Mouse (Mus musculus): ENCODE data around the gene Lhfpl4. TPM values are rescaled to one million over a fixed set of nuclear protein-coding genes. Genes with fewer than 3 reads are reported as not detected.

Gene Lhfpl4
- polyA plus RNA-seq, 1 experiment from 2014 or later, result 54.6 TPM

GRCm38 (mm10) chr6:113184866-113185525 lies 10.2 kb downstream of the Lhfpl4 start:
- no peak overlapping the region for H3K9ac ChIP-seq (replicated peaks)
- 85% methylated on average over 21 of the region's 21 CpGs for WGBS
- no peak for ATAC-seq (ENCODE audit: low FRiP score)
- H3K4me1 ChIP-seq, result peaks cover 4% of the 10 kb centered on the region; the same call in 1 of the 2 replicates
- no peaks in the 10 kb centered on the region for H3K27me3 ChIP-seq (replicated peaks)
- H3K4me2 ChIP-seq, result no peak overlapping the region
- peaks cover 27% of the 10 kb centered on the region for H3K36me3 ChIP-seq
- H3K4me3 ChIP-seq (replicated peaks), result no peak overlapping the region
- H3K27ac ChIP-seq (replicated peaks), result no peak overlapping the region
- H3K9me3 ChIP-seq (replicated peaks), result no peaks in the 10 kb centered on the region

GRCm38 (mm10) chr6:113184163-113184562 lies 11.0 kb downstream of the Lhfpl4 start:
- H3K27ac ChIP-seq (replicated peaks), result no peak overlapping the region
- 71% methylated on average over 9 of the region's 9 CpGs for WGBS

DNA sequence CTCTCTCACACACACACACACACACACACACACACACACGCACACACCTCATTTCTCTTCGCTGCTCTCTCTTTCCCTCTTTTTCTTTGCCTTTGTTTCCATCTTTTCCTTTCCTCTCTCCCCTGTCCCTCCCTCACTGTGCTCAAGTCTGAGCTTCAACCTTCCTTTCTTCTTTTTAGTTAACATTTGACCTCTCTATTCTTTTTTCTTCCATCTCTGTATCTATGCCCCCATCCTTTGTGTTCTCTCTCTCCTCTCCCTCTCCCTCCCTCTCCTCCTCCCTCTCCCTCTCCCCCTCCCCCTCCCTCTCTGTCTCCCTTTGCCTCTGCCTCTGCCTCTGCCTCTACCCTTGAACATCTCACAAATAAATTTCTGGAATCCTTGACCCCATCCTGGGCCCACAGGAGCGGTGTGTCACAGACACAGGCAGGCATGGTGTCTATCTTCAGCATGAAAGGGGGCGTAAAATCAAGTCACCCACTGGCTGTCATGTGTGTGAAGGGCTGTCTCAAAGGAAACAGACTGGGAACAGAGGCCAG lies 15.9 kb downstream of the Lhfpl4 start:
- 37% methylated on average over 4 of the region's 4 CpGs for WGBS
- Histone ChIP-seq H3K4me1 (peaks cover 24% of the 10 kb centered on the region), H3K9me3 (replicated peaks) (no peaks in the 10 kb centered on the region), H3K27ac (replicated peaks) (peak overlapping the region; percentile 66), H3K4me2 (peak overlapping the region; percentile 44), H3K4me3 (replicated peaks) (no peak overlapping the region), H3K9ac (replicated peaks) (no peak overlapping the region; the same call in 1 of the 2 replicates), H3K36me3 (peaks cover 13% of the 10 kb centered on the region), H3K27me3 (replicated peaks) (no peaks in the 10 kb centered on the region)
- ATAC-seq (ENCODE audit: low FRiP score), result peak; percentile 21

More at GRCm38 (mm10) chr6:113184163-113184562, 11.0 kb downstream of the Lhfpl4 start:
- Histone ChIP-seq H3K9ac (replicated peaks) (no peak overlapping the region), H3K4me2 (no peak overlapping the region), H3K4me3 (replicated peaks) (no peak overlapping the region), H3K4me1 (peaks cover 12% of the 10 kb centered on the region), H3K9me3 (replicated peaks) (no peaks in the 10 kb centered on the region), H3K27me3 (replicated peaks) (no peaks in the 10 kb centered on the region), H3K36me3 (peaks cover 25% of the 10 kb centered on the region)
- no peak for ATAC-seq (ENCODE audit: low FRiP score)

DNA sequence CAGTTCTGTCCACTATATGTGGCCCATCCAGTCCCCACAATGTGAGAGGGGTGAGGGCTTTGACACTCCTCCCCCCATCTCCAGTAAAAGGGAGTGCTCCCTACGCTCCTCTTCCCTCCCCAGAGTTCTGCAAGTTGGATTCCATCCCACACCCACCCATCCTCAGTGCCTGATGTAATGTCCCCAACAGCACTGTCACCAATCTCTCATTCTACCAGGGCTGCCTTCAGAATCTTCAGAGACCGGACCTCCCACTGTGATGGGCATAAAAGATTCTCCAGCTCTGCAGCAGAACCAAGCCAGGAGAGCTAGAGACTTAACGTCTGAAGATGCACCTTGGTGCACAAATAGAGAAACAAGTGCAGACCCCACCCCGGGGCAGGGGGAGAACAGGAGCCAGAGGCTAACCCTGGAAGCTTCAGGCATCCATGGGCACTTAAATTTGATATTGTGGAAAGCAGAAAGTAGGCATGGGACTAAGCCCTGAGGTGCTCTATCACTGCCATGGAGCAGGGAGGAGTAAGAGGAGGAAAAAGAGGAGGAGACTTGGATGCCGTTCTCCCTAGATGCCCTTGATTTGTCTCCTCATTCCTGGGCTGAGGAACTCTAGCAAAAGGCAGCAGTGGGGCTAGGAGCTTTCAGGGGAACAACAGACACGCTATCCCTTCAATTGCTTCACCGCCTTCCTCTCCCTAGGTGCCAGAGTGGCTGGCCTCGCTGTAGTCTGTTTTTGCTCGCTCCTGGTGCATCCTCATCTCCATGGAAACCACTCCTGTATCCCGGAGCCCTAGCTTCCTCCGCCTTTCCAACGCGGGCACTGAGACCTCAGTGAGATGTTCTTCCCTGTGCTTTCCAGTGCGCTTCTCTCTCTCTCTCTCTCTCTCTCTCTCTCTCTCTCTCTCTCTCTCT lies 16.6 kb downstream of the Lhfpl4 start:
- H3K27me3 ChIP-seq (replicated peaks), result no peaks in the 10 kb centered on the region
- peaks cover 22% of the 10 kb centered on the region for H3K4me1 ChIP-seq
- H3K36me3 ChIP-seq, result peaks cover 18% of the 10 kb centered on the region
- H3K9ac ChIP-seq (replicated peaks), result no peak overlapping the region; the same call in 1 of the 2 replicates
- ATAC-seq (ENCODE audit: low FRiP score), result peak; percentile 90
- H3K4me2 ChIP-seq, result peak overlapping the region; percentile 44
- peak overlapping the region; percentile 66 for H3K27ac ChIP-seq (replicated peaks)
- H3K4me3 ChIP-seq (replicated peaks), result 0 out of 2 replicates have a peak overlapping the region, but pooled peaks have one; percentile 3
- H3K9me3 ChIP-seq (replicated peaks), result no peaks in the 10 kb centered on the region
- WGBS, result 17% methylated on average over 14 of the region's 14 CpGs

DNA sequence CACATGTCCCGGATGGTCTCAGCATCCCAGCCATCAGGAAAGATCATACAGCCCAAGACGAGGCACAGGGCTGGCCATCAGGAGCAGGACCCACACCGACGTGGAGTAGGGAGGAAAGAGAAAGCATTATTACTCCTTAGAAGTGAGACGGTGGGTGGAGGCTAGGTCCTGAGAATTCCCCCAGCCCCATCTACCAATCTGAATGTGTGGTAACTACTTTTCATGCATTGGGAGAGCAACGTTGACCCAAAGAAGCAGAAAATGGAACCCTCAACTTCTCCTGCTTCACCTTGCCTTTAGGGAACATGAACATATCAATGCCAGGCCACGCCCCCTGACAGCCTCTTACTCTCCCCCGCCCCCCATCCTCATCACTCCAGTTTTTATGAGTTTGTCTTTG lies 18.6 kb downstream of the Lhfpl4 start:
- WGBS, result 85% methylated on average over 8 of the region's 8 CpGs
- Histone ChIP-seq H3K27ac (replicated peaks) (no peak overlapping the region), H3K4me2 (no peak overlapping the region), H3K9ac (replicated peaks) (no peak overlapping the region), H3K27me3 (replicated peaks) (no peaks in the 10 kb centered on the region), H3K4me1 (peaks cover 22% of the 10 kb centered on the region), H3K36me3 (peaks cover 19% of the 10 kb centered on the region), H3K9me3 (replicated peaks) (no peaks in the 10 kb centered on the region), H3K4me3 (replicated peaks) (no peak overlapping the region)
- ATAC-seq (ENCODE audit: low FRiP score), result no peak

DNA sequence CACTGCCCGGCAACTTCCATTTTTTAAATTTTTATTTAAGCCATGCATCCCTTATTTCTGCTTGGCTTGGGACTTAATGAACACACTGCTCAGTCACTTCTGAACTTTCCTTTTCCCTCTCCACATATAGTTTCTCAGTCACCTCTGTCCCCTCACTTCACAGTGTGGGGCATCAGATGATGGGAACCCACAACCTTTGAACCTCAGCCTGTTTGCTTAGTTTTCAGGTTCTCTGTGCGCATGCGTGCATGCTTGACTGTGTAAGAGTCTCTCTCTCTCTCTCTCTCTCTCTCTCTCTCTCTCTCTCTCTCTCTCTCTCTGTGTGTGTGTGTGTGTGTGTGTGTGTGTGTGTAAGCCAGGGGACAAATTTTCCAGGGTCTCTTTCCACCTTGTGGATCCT lies 19.7 kb downstream of the Lhfpl4 start:
- H3K27ac ChIP-seq (replicated peaks), result no peak overlapping the region
- H3K36me3 ChIP-seq, result peaks cover 30% of the 10 kb centered on the region
- 96% methylated on average over 3 of the region's 3 CpGs for WGBS
- H3K27me3 ChIP-seq (replicated peaks), result no peaks in the 10 kb centered on the region
- ATAC-seq (ENCODE audit: low FRiP score), result no peak
- no peak overlapping the region for H3K9ac ChIP-seq (replicated peaks)
- H3K9me3 ChIP-seq (replicated peaks), result no peaks in the 10 kb centered on the region
- H3K4me2 ChIP-seq, result no peak overlapping the region
- no peak overlapping the region for H3K4me3 ChIP-seq (replicated peaks)
- peaks cover 22% of the 10 kb centered on the region for H3K4me1 ChIP-seq

DNA sequence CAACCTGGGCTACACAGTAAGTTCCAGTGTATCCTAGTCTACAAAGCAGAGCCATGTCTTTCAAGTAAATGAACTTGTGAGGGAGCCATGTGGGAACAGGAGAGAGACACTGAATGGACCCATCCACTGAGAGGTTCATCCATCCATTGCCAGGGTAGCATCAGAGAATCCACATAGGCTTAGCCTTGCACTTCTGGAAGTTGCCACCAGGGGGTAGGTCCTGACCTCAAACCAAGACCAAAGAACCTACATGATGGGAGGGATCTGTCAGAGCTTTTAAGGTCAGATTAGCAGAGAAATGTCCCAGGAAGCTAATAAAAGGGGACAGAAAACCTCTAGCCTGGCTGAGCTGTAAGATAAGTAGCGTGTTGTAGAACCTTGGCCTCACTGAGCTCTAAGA lies 22.6 kb downstream of the Lhfpl4 start:
- no peaks in the 10 kb centered on the region for H3K9me3 ChIP-seq (replicated peaks)
- H3K4me1 ChIP-seq, result no peaks in the 10 kb centered on the region
- H3K36me3 ChIP-seq, result peaks cover 34% of the 10 kb centered on the region
- H3K9ac ChIP-seq (replicated peaks), result no peak overlapping the region
- ATAC-seq (ENCODE audit: low FRiP score), result no peak
- no peak overlapping the region for H3K4me2 ChIP-seq
- H3K4me3 ChIP-seq (replicated peaks), result no peak overlapping the region
- 79% methylated on average over 1 of the region's 1 CpGs for WGBS
- H3K27ac ChIP-seq (replicated peaks), result no peak overlapping the region
- no peaks in the 10 kb centered on the region for H3K27me3 ChIP-seq (replicated peaks)

GRCm38 (mm10) chr6:113172011-113172410 lies 23.2 kb downstream of the Lhfpl4 start:
- Histone ChIP-seq H3K9me3 (replicated peaks) (no peaks in the 10 kb centered on the region), H3K4me1 (peaks cover 4% of the 10 kb centered on the region; the same call in 1 of the 2 replicates), H3K27ac (replicated peaks) (no peak overlapping the region), H3K4me2 (no peak overlapping the region), H3K9ac (replicated peaks) (no peak overlapping the region), H3K27me3 (replicated peaks) (no peaks in the 10 kb centered on the region), H3K36me3 (peaks cover 34% of the 10 kb centered on the region), H3K4me3 (replicated peaks) (no peak overlapping the region)
- ATAC-seq (ENCODE audit: low FRiP score), result no peak

GRCm38 (mm10) chr6:113170651-113171050 lies 24.5 kb downstream of the Lhfpl4 start:
- Histone ChIP-seq H3K27me3 (replicated peaks) (no peaks in the 10 kb centered on the region), H3K27ac (replicated peaks) (no peak overlapping the region), H3K4me3 (replicated peaks) (no peak overlapping the region), H3K4me1 (peaks cover 10% of the 10 kb centered on the region; the same call in 1 of the 2 replicates), H3K9ac (replicated peaks) (no peak overlapping the region), H3K4me2 (no peak overlapping the region), H3K36me3 (peaks cover 28% of the 10 kb centered on the region), H3K9me3 (replicated peaks) (no peaks in the 10 kb centered on the region)
- WGBS, result 93% methylated on average over 8 of the region's 8 CpGs
- no peak for ATAC-seq (ENCODE audit: low FRiP score)

- ATAC-seq (ENCODE audit: low FRiP score), result no peak
- H3K4me1 ChIP-seq, result peaks cover 10% of the 10 kb centered on the region; the same call in 1 of the 2 replicates
- H3K4me2 ChIP-seq, result no peak overlapping the region
- H3K36me3 ChIP-seq, result peaks cover 26% of the 10 kb centered on the region
- no peak overlapping the region for H3K9ac ChIP-seq (replicated peaks)
- no peaks in the 10 kb centered on the region for H3K27me3 ChIP-seq (replicated peaks)
- H3K27ac ChIP-seq (replicated peaks), result no peak overlapping the region
- WGBS, result 87% methylated on average over 3 of the region's 3 CpGs
- no peaks in the 10 kb centered on the region for H3K9me3 ChIP-seq (replicated peaks)
- no peak overlapping the region for H3K4me3 ChIP-seq (replicated peaks)
Observed at GRCm38 (mm10) chr6:113169852-113170251, 25.3 kb downstream of the Lhfpl4 start.

GRCm38 (mm10) chr6:113168316-113168975 lies 26.7 kb downstream of the Lhfpl4 start:
- no peaks in the 10 kb centered on the region for H3K27me3 ChIP-seq (replicated peaks)
- peaks cover 10% of the 10 kb centered on the region; the same call in 1 of the 2 replicates for H3K4me1 ChIP-seq
- 87% methylated on average over 7 of the region's 7 CpGs for WGBS
- ATAC-seq (ENCODE audit: low FRiP score), result no peak
- H3K27ac ChIP-seq (replicated peaks), result no peak overlapping the region
- no peaks in the 10 kb centered on the region for H3K9me3 ChIP-seq (replicated peaks)
- H3K4me2 ChIP-seq, result no peak overlapping the region
- peaks cover 21% of the 10 kb centered on the region for H3K36me3 ChIP-seq
- H3K9ac ChIP-seq (replicated peaks), result no peak overlapping the region
- no peak overlapping the region for H3K4me3 ChIP-seq (replicated peaks)

Measured in neural tube, embryonic 15.5 days (tissue).